Mouse (Mus musculus) forebrain, embryonic 14.5 days (tissue): ENCODE measurements around the gene Gsn. TPM values are rescaled to one million over a fixed set of nuclear protein-coding genes. Genes with fewer than 3 reads are reported as not detected.
A peak's percentile ranks its signal among the peaks of the same experiment; 100 is the strongest.

Experiments
- ATAC-seq: fragments of 200-750 bp; cut with Nextera tagmentation; 2 replicates; pipeline ENCODE4 v1.8.0; 2017; ENCODE audit warnings: mild to moderate bottlenecking, moderate library complexity
- DNase-seq: peaks from one replicate; pipeline ENCODE4 v3.0.0-alpha.2; 2015; ENCODE audit warnings: low spot score
- H3K27ac ChIP-seq: fragments of 300-500 bp; sonication (generic); 2 replicates; pipeline ENCODE4 v1.5.1; 2014; ENCODE audit warnings: low read depth, mild to moderate bottlenecking, control low read depth, low read length, moderate library complexity
- H3K27me3 ChIP-seq: fragments of 300-500 bp; sonication (generic); replicated peaks from 2 replicates; pipeline ENCODE4 v1.6.1; 2014; ENCODE audit warnings: low read length, control low read depth, mixed read lengths; ENCODE audit not compliant: control insufficient read depth, insufficient read depth
- H3K36me3 ChIP-seq: fragments of 300-500 bp; sonication (generic); 2 replicates; pipeline ENCODE4 v1.6.1; 2014; ENCODE audit warnings: low read length, control low read depth; ENCODE audit not compliant: control insufficient read depth, insufficient read depth
- H3K4me1 ChIP-seq: fragments of 300-500 bp; sonication (generic); 2 replicates; pipeline ENCODE4 v1.6.1; 2014; ENCODE audit warnings: antibody characterized with exemption, low read length, control low read depth; ENCODE audit not compliant: control insufficient read depth, insufficient read depth
- H3K4me2 ChIP-seq: fragments of 300-500 bp; sonication (generic); 2 replicates; pipeline ENCODE4 v1.6.1; 2014; ENCODE audit warnings: mild to moderate bottlenecking, control low read depth, low read length
- H3K4me3 ChIP-seq: fragments of 300-500 bp; sonication (generic); 2 replicates; pipeline ENCODE4 v1.5.1; 2014; ENCODE audit warnings: low read depth, low read length, control low read depth
- H3K9ac ChIP-seq: fragments of 300-500 bp; sonication (generic); 2 replicates; pipeline ENCODE4 v1.6.1; 2014; ENCODE audit warnings: mild to moderate bottlenecking, low read length, control low read depth, moderate library complexity
- H3K9me3 ChIP-seq: fragments of 300-500 bp; sonication (generic); replicated peaks from 2 replicates; pipeline ENCODE4 v1.6.1; 2016; ENCODE audit warnings: low read length, control low read depth, mixed read lengths; ENCODE audit not compliant: control insufficient read depth
- WGBS: fragments of 180-500 bp; shearing (Covaris S2); extraction: QIAGEN DNeasy Blood & Tissue Kit; methylation state at CpG from one replicate; pipeline ENCODE4 v1.1.7; 2014; 5-methylcytosine and 5-hydroxymethylcytosine counted together
- polyA plus RNA-seq: library from polyadenylated mRNA; unstranded; fragments of >200 nt; fragmentation: Nextera tagmentation; extraction: Ambion mirVana; gene quantifications from 2 replicates; pipeline ENCODE4 v1.2.1, GENCODE M21; 2014

The Gsn gene
- polyA plus RNA-seq, 1 experiment from 2014 or later = 22.5 TPM

GRCm38 (mm10) chr2:35318405-35318804 lies 62.2 kb downstream of the Gsn start:
- H3K4me2 ChIP-seq = no peak overlapping the region
- no peak for ATAC-seq
- no peaks in the 10 kb centered on the region for H3K9me3 ChIP-seq
- H3K4me3 ChIP-seq = no peak overlapping the region
- no peak overlapping the region for H3K27ac ChIP-seq
- no peak overlapping the region for H3K9ac ChIP-seq
- DNase-seq = no peak
- no peaks in the 10 kb centered on the region for H3K36me3 ChIP-seq
- H3K4me1 ChIP-seq = peaks cover 7% of the 10 kb centered on the region
- 89% methylated on average over 12 of the region's 12 CpGs for WGBS
- no peaks in the 10 kb centered on the region for H3K27me3 ChIP-seq

GRCm38 (mm10) chr2:35320399-35320798 lies 64.2 kb downstream of the Gsn start:
- WGBS = 93% methylated on average over 15 of the region's 15 CpGs
- Histone ChIP-seq H3K4me2 (no peak overlapping the region), H3K4me3 (no peak overlapping the region), H3K36me3 (no peaks in the 10 kb centered on the region), H3K27ac (no peak overlapping the region), H3K9me3 (no peaks in the 10 kb centered on the region), H3K4me1 (peaks cover 7% of the 10 kb centered on the region), H3K27me3 (no peaks in the 10 kb centered on the region), H3K9ac (no peak overlapping the region)
- ATAC-seq = no peak
- DNase-seq = no peak

- WGBS = 39% methylated on average over 10 of the region's 10 CpGs
- H3K9ac ChIP-seq = 0 out of 2 replicates have a peak overlapping the region, but pooled peaks have one; percentile 29
- DNase-seq (peak; percentile 63), ATAC-seq (peak; percentile 67; the same call in 1 of the 2 replicates)
- no peaks in the 10 kb centered on the region for H3K27me3 ChIP-seq
- no peak overlapping the region for H3K4me3 ChIP-seq
- no peaks in the 10 kb centered on the region for H3K36me3 ChIP-seq
- no peak overlapping the region for H3K4me2 ChIP-seq
- no peaks in the 10 kb centered on the region for H3K9me3 ChIP-seq
- peaks cover 7% of the 10 kb centered on the region for H3K4me1 ChIP-seq
- H3K27ac ChIP-seq = peak overlapping the region; percentile 39; the same call in 1 of the 2 replicates
Observed at GRCm38 (mm10) chr2:35322404-35323164, 66.4 kb downstream of the Gsn start.

- DNase-seq (no peak), ATAC-seq (no peak)
- Histone ChIP-seq H3K36me3 (no peaks in the 10 kb centered on the region), H3K4me1 (peaks cover 7% of the 10 kb centered on the region), H3K27me3 (no peaks in the 10 kb centered on the region), H3K4me2 (no peak overlapping the region), H3K4me3 (no peak overlapping the region), H3K27ac (no peak overlapping the region), H3K9me3 (no peaks in the 10 kb centered on the region), H3K9ac (no peak overlapping the region)
- 73% methylated on average over 10 of the region's 10 CpGs for WGBS
Observed at GRCm38 (mm10) chr2:35325930-35326329, 69.8 kb downstream of the Gsn start.

GRCm38 (mm10) chr2:35326931-35327330 lies 70.8 kb downstream of the Gsn start:
- Histone ChIP-seq H3K27me3 (no peaks in the 10 kb centered on the region), H3K4me2 (no peak overlapping the region), H3K27ac (no peak overlapping the region), H3K9me3 (no peaks in the 10 kb centered on the region), H3K9ac (no peak overlapping the region), H3K4me3 (no peak overlapping the region), H3K36me3 (no peaks in the 10 kb centered on the region), H3K4me1 (peaks cover 7% of the 10 kb centered on the region)
- 67% methylated on average over 1 of the region's 1 CpGs for WGBS
- DNase-seq = no peak
- ATAC-seq = no peak

- Histone ChIP-seq H3K4me3 (no peak overlapping the region), H3K4me2 (no peak overlapping the region), H3K9ac (no peak overlapping the region), H3K4me1 (peaks cover 4% of the 10 kb centered on the region; the same call in 1 of the 2 replicates), H3K9me3 (no peaks in the 10 kb centered on the region), H3K36me3 (no peaks in the 10 kb centered on the region), H3K27me3 (no peaks in the 10 kb centered on the region), H3K27ac (no peak overlapping the region)
- ATAC-seq (no peak), DNase-seq (no peak)
- 68% methylated on average over 10 of the region's 10 CpGs for WGBS
Observed at GRCm38 (mm10) chr2:35327583-35327982, 71.4 kb downstream of the Gsn start.

- 33% methylated on average over 11 of the region's 11 CpGs for WGBS
- Histone ChIP-seq H3K4me2 (no peak overlapping the region), H3K9ac (no peak overlapping the region), H3K27ac (no peak overlapping the region), H3K27me3 (no peaks in the 10 kb centered on the region), H3K9me3 (no peaks in the 10 kb centered on the region), H3K36me3 (no peaks in the 10 kb centered on the region), H3K4me1 (no peaks in the 10 kb centered on the region), H3K4me3 (no peak overlapping the region)
- DNase-seq (no peak), ATAC-seq (no peak)
Observed at GRCm38 (mm10) chr2:35328064-35328792, 72.0 kb downstream of the Gsn start.

- no peaks in the 10 kb centered on the region for H3K27me3 ChIP-seq
- ATAC-seq (no peak), DNase-seq (no peak)
- H3K4me2 ChIP-seq = no peak overlapping the region
- no peak overlapping the region for H3K4me3 ChIP-seq
- H3K36me3 ChIP-seq = no peaks in the 10 kb centered on the region
- WGBS = 82% methylated on average over 2 of the region's 2 CpGs
- no peak overlapping the region for H3K9ac ChIP-seq
- H3K4me1 ChIP-seq = no peaks in the 10 kb centered on the region
- H3K9me3 ChIP-seq = no peaks in the 10 kb centered on the region
- no peak overlapping the region for H3K27ac ChIP-seq
Observed at GRCm38 (mm10) chr2:35329061-35329460, 72.9 kb downstream of the Gsn start.

GRCm38 (mm10) chr2:35331205-35331604 lies 75.0 kb downstream of the Gsn start:
- H3K4me2 ChIP-seq = no peak overlapping the region
- no peaks in the 10 kb centered on the region for H3K27me3 ChIP-seq
- ATAC-seq = no peak
- H3K4me3 ChIP-seq = no peak overlapping the region
- H3K36me3 ChIP-seq = no peaks in the 10 kb centered on the region
- peaks cover 7% of the 10 kb centered on the region; the same call in 1 of the 2 replicates for H3K4me1 ChIP-seq
- H3K27ac ChIP-seq = no peak overlapping the region
- 88% methylated on average over 2 of the region's 2 CpGs for WGBS
- no peaks in the 10 kb centered on the region for H3K9me3 ChIP-seq
- DNase-seq = no peak
- H3K9ac ChIP-seq = no peak overlapping the region
